Mouse (Mus musculus): ENCODE data around the gene Timm50.

- TF ChIP-seq CTCF (IDR thresholded peaks at IDR 0.05; ENCODE audit: extremely low read depth, insufficient read depth, low read length), result no peak
- TF ChIP-seq POLR2A (IDR thresholded peaks at IDR 0.05; ENCODE audit: extremely low read depth, insufficient read depth, low read length), result no peak
Observed at GRCm38 (mm10) chr7:28334534-28334933, 22.7 kb upstream of the Timm50 start.
